Mouse (Mus musculus) intestine, postnatal 0 days (tissue): ENCODE measurements around the gene Sh3pxd2a. TPM values are rescaled to one million over a fixed set of nuclear protein-coding genes. Genes with fewer than 3 reads are reported as not detected.

Experiments used
- ATAC-seq: fragments of 200-750 bp; cut with Nextera tagmentation; 2 replicates; pipeline ENCODE4 v1.8.0; 2017; ENCODE audit warnings: mild to moderate bottlenecking, moderate TSS enrichment, moderate library complexity
- H3K27ac ChIP-seq: fragments of 300-500 bp; sonication (generic); 2 replicates; pipeline ENCODE4 v1.5.1; 2014; ENCODE audit warnings: mild to moderate bottlenecking, low read depth, low read length, moderate library complexity
- H3K27me3 ChIP-seq: fragments of 300-500 bp; sonication (generic); replicated peaks from 2 replicates; pipeline ENCODE4 v1.6.1; 2014; ENCODE audit warnings: low read length, mixed read lengths; ENCODE audit not compliant: control insufficient read depth, insufficient read depth
- H3K36me3 ChIP-seq: fragments of 300-500 bp; sonication (generic); 2 replicates; pipeline ENCODE4 v1.6.1; 2014; ENCODE audit warnings: mild to moderate bottlenecking, moderate library complexity; ENCODE audit not compliant: control insufficient read depth, insufficient read depth
- H3K4me1 ChIP-seq: fragments of 300-500 bp; sonication (generic); replicated peaks from 2 replicates; pipeline ENCODE4 v1.6.1; 2014; ENCODE audit warnings: antibody characterized with exemption, low read length, mixed read lengths; ENCODE audit not compliant: control insufficient read depth, insufficient read depth
- H3K4me2 ChIP-seq: fragments of 300-500 bp; sonication (generic); replicated peaks from 2 replicates; pipeline ENCODE4 v1.6.1; 2014; ENCODE audit warnings: low read depth, mild to moderate bottlenecking, moderate library complexity
- H3K4me3 ChIP-seq: fragments of 300-500 bp; sonication (generic); 2 replicates; pipeline ENCODE4 v1.5.1; 2014; ENCODE audit warnings: low read depth, low read length
- H3K9ac ChIP-seq: fragments of 300-500 bp; sonication (generic); 2 replicates; pipeline ENCODE4 v1.6.1; 2014; ENCODE audit warnings: mild to moderate bottlenecking, low read depth, low read length
- H3K9me3 ChIP-seq: fragments of 300-500 bp; sonication (generic); 2 replicates; pipeline ENCODE4 v1.6.1; 2016; ENCODE audit warnings: mixed run types; ENCODE audit not compliant: control insufficient read depth
- CTCF ChIP-seq: sonication (generic); IDR thresholded peaks from 2 replicates; pipeline ENCODE4 v1.5.1; 2016; ENCODE audit warnings: low read depth, mild to moderate bottlenecking, control low read depth, antibody characterized with exemption, moderate library complexity
- WGBS: fragments of 180-500 bp; shearing (Covaris S2); extraction: QIAGEN DNeasy Blood & Tissue Kit; methylation state at CpG from one replicate; pipeline ENCODE4 v1.1.7; 2014; 5-methylcytosine and 5-hydroxymethylcytosine counted together
- polyA plus RNA-seq: library from polyadenylated mRNA; unstranded; fragments of >200 nt; fragmentation: Nextera tagmentation; extraction: Ambion mirVana; gene quantifications from 2 replicates; pipeline ENCODE4 v1.2.1, GENCODE M21; 2015

The Sh3pxd2a gene
- polyA plus RNA-seq, 1 experiment from 2014 or later, result 2.2 TPM

DNA sequence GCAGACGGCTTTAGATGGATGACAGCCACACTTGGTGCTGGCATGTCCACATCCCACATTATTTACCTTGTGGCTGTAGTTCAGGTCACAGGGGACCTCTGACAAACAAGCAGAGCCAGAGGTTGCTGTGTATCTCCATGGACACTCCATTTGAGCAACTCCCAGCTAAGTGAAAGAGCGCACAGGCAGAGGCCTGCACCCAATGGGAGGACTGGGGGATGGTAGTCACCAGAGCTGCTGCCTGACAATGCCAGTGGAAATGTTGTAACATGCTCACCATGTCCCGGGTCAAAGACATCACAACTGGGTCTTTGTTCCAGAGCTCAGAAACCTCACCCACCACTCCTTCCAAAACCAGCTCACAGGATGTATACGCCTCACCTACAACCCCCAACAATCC, 153.0 kb downstream of the Sh3pxd2a start:
- Histone ChIP-seq H3K9me3 (no peaks in the 10 kb centered on the region), H3K36me3 (no peaks in the 10 kb centered on the region; the same call in 1 of the 2 replicates), H3K4me3 (no peak overlapping the region), H3K27ac (no peak overlapping the region), H3K4me1 (peaks cover 8% of the 10 kb centered on the region; the same call in 1 of the 2 replicates), H3K27me3 (no peaks in the 10 kb centered on the region), H3K9ac (no peak overlapping the region), H3K4me2 (no peak overlapping the region)
- TF ChIP-seq CTCF, result no peak
- WGBS, result 79% methylated on average over 4 of the region's 4 CpGs
- no peak for ATAC-seq

DNA sequence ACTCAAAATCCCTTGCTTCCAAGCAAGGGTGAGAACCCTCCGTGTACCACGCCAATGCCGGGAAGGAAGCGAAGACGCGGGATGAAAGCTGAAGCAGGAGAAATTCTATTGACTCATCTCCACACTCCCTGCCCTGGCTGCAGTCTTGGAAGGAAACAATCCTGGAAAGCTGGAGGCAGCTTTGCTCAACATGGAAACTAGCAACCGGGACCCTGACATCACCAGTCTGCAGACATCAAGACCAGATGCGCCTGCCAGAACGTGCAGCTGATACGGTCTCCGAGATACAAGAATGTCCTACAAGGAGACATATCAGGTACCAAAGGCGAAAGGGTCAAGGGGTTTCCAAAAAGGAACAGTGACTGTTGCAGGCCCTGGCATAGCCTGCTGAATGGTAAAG, 154.4 kb downstream of the Sh3pxd2a start:
- no peaks in the 10 kb centered on the region for H3K9me3 ChIP-seq
- H3K4me3 ChIP-seq, result no peak overlapping the region
- TF ChIP-seq CTCF, result no peak
- H3K36me3 ChIP-seq, result no peaks in the 10 kb centered on the region; the same call in 1 of the 2 replicates
- H3K9ac ChIP-seq, result no peak overlapping the region
- H3K4me1 ChIP-seq, result 0 out of 2 replicates have a peak, but pooled peaks cover 1% of the 10 kb centered on the region
- H3K27ac ChIP-seq, result no peak overlapping the region
- no peaks in the 10 kb centered on the region for H3K27me3 ChIP-seq
- no peak overlapping the region for H3K4me2 ChIP-seq
- WGBS, result 93% methylated on average over 12 of the region's 12 CpGs
- ATAC-seq, result no peak

DNA sequence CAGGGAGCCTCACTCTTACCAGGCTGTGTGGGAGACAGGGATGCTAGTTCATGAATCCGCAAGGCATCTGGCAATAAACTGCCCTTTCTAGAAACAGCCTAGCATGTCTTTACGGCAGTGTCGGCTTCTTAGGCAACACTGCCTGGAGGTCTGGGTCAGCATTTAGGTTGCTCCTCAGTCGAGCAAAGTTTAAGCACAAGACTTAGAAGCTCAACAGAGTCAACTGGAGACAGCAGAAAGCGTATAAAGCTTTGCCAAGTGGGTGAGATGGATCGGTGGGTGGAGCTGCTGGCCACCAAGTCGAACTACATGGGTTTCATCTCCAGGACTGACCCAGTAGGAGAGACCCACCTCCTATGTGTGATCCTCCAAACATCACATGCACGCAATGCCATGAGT, 157.3 kb downstream of the Sh3pxd2a start:
- Histone ChIP-seq H3K4me2 (no peak overlapping the region), H3K27ac (no peak overlapping the region), H3K36me3 (no peaks in the 10 kb centered on the region; the same call in 1 of the 2 replicates), H3K27me3 (no peaks in the 10 kb centered on the region), H3K9me3 (no peaks in the 10 kb centered on the region), H3K4me1 (no peaks in the 10 kb centered on the region), H3K9ac (no peak overlapping the region), H3K4me3 (no peak overlapping the region)
- WGBS, result 86% methylated on average over 8 of the region's 8 CpGs
- ATAC-seq, result no peak
- no peak for TF ChIP-seq CTCF

DNA sequence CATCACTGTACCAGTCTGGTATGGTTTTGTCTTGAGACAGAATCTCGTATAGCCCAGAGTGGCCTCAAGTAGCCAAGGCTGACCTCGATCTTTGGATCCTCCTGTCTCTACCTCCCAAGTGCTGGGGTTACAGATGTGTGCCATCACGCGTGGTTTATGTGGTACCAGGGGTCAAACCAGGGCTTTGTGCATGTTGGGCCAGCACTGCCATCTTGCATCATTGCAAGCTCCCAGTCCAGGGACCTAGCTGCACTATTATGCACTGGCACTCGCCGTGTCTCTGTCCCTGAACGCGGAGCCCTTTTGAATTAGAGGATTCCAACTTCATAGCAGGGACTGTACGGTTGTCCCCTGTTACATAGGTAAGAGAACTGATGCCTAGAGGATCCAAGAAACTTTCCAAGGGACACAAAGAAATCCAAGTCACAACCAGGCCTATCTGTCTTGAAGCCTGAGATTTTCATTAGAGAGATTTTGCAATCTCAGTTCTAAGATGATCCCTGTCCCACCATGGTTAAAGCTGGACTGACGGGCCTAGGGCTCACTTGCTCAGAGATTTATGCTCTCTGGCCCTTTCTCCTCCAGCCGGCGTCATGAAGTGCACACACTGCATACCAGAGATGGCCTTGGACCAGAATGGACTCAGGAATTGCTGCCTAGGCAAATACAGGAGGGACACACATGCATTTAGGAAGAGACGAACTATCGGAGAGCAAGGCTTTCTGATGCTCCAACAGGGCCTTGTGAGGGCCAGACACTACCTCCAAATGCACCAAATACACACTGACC, 157.9 kb downstream of the Sh3pxd2a start:
- no peak overlapping the region for H3K4me2 ChIP-seq
- no peak overlapping the region for H3K27ac ChIP-seq
- no peak overlapping the region for H3K4me3 ChIP-seq
- no peaks in the 10 kb centered on the region; the same call in 1 of the 2 replicates for H3K4me1 ChIP-seq
- no peak for TF ChIP-seq CTCF
- no peaks in the 10 kb centered on the region for H3K27me3 ChIP-seq
- no peaks in the 10 kb centered on the region; the same call in 1 of the 2 replicates for H3K36me3 ChIP-seq
- no peak for ATAC-seq
- no peak overlapping the region for H3K9ac ChIP-seq
- no peaks in the 10 kb centered on the region for H3K9me3 ChIP-seq
- WGBS, result 85% methylated on average over 14 of the region's 14 CpGs

DNA sequence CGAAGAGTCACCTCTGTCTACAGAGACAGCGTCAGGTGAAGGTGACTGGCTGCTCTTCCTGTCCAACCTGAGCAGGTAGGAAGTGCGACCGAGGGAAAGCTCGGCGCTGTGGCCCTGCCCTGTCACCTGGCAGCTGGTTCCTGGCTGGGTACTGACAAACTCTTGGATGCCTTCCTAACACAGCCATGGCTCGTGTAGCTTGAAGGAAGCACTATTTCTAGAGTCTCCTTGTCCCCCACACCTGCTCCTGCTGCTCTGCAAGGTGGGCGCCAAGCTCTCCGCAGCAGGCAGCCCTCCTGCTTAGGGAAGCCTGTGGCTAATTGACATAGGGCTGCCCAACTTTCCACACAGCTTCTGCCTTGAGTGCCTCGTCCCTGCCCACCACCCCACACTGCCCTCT, 158.8 kb downstream of the Sh3pxd2a start:
- Histone ChIP-seq H3K9me3 (no peaks in the 10 kb centered on the region), H3K9ac (no peak overlapping the region), H3K27ac (no peak overlapping the region), H3K4me1 (peaks cover 2% of the 10 kb centered on the region; the same call in 1 of the 2 replicates), H3K27me3 (no peaks in the 10 kb centered on the region), H3K4me2 (no peak overlapping the region), H3K4me3 (no peak overlapping the region), H3K36me3 (peaks cover 5% of the 10 kb centered on the region; the same call in 1 of the 2 replicates)
- 83% methylated on average over 10 of the region's 10 CpGs for WGBS
- TF ChIP-seq CTCF, result no peak
- no peak for ATAC-seq

DNA sequence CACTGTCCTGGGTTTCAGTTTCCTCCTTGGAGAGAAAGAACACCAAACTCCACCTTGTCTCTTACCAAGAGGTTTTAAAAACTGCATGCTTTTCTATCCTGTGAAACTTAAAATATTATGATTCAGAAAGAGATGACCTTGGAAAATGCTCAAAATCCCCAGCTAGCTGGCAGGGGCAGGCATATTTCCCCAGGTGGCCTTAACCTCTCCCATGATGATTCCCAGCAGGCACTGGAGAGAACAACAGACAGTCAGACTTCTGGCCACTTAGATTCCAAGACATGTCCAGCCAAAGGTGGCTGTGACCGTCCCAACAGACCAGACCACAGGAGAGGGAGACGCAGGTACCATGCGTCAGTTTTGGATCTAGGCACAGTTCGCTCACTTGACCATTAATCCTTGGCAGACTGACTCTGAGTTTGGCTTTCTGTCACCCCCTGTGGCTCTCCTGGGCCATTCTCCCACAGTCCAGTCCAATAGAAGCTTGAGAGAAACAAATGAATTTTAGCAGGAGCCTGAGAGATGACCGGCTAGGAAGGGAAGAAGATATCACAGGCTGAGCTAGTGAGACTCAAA, 159.9 kb downstream of the Sh3pxd2a start:
- Histone ChIP-seq H3K4me2 (no peak overlapping the region), H3K27ac (no peak overlapping the region), H3K9me3 (no peaks in the 10 kb centered on the region), H3K4me3 (no peak overlapping the region), H3K4me1 (peaks cover 2% of the 10 kb centered on the region; the same call in 1 of the 2 replicates), H3K36me3 (peaks cover 6% of the 10 kb centered on the region; the same call in 1 of the 2 replicates), H3K27me3 (no peaks in the 10 kb centered on the region), H3K9ac (no peak overlapping the region)
- no peak for TF ChIP-seq CTCF
- no peak for ATAC-seq
- 92% methylated on average over 5 of the region's 5 CpGs for WGBS
